ENCODE assay signal across 17 mouse cellular contexts in genomic region chr10:114949194-114949593, GRCm38 (mm10).
A peak's percentile ranks its signal among the peaks of the same experiment; 100 is the strongest.
DNase-seq lines count a peak whose midpoint lies in the region; ATAC-seq and TF ChIP-seq lines count a peak whose summit lies in the region.
"Had no signal": no experiment of that assay in that cellular context is flagged by ENCODE, and none has a peak within 500 bp of the region (broad histone marks: within the 10 kb centered on the region; RNA-seq: fewer than 3 reads in every experiment).

No protein-coding gene starts in this region.

- DNase-seq in testis, postnatal 14 days (ENCODE audit: low spot score): no peak
- peak; percentile 45 for DNase-seq in cerebellum, adult 11-12 months
- peak; percentile 75 for DNase-seq in cerebellum, adult 9-10 months
- no peak for DNase-seq in liver, embryonic 11.5 days (ENCODE audit: low spot score)
- DNase-seq in midbrain, embryonic 10.5 days (ENCODE audit: low spot score): no peak
- no peak for DNase-seq in heart, postnatal 36 days
- DNase-seq: adrenal gland, adult 2 months; adrenal gland, postnatal 25 days; gastrocnemius, postnatal 14 days; heart, adult 2 months; kidney, adult 8-10 months had no signal

- no peaks in the 10 kb centered on the region for H3K9me3 ChIP-seq in liver, embryonic 11.5 days (ENCODE audit: control insufficient read depth, low read length)
- H3K9me3 ChIP-seq in midbrain, embryonic 10.5 days (replicated peaks): no peaks in the 10 kb centered on the region
- H3K9me3 ChIP-seq: embryonic facial prominence, embryonic 13.5 days; forebrain, embryonic 13.5 days; heart, embryonic 12.5 days; hindbrain, embryonic 15.5 days had no signal

- intact Hi-C loops in heart, postnatal 36 days (cut with DNase I): no loop called here

- no peak for ATAC-seq in liver, embryonic 11.5 days (replicated peaks; ENCODE audit: low FRiP score)
- ATAC-seq: forebrain, embryonic 13.5 days; intestine, postnatal 0 days had no signal

- peak overlapping the region; percentile 13; the same call in 1 of the 2 replicates for H3K4me3 ChIP-seq in testis, adult 2 months (ENCODE audit: control insufficient read depth, low read depth, low read length)
- H3K4me3 ChIP-seq in liver, embryonic 11.5 days (ENCODE audit: low read depth, low read length): no peak overlapping the region
- H3K4me3 ChIP-seq in midbrain, embryonic 10.5 days: no peak overlapping the region
- H3K4me3 ChIP-seq: embryonic facial prominence, embryonic 13.5 days; forebrain, embryonic 13.5 days; heart, adult 2 months; heart, embryonic 12.5 days; hindbrain, embryonic 15.5 days had no signal

- H3K4me2 ChIP-seq in liver, embryonic 11.5 days: no peak overlapping the region
- H3K4me2 ChIP-seq: embryonic facial prominence, embryonic 13.5 days; forebrain, embryonic 13.5 days; heart, embryonic 12.5 days; hindbrain, embryonic 15.5 days had no signal

- H3K9ac ChIP-seq in liver, embryonic 11.5 days (ENCODE audit: low read depth, low read length): no peak overlapping the region
- H3K9ac ChIP-seq: embryonic facial prominence, embryonic 13.5 days; forebrain, embryonic 13.5 days; heart, embryonic 12.5 days; hindbrain, embryonic 15.5 days had no signal

- WGBS in liver, embryonic 11.5 days: 83% methylated on average over 6 of the region's 6 CpGs
- 91% methylated on average over 6 of the region's 6 CpGs for WGBS in midbrain, embryonic 10.5 days

- H3K4me1 ChIP-seq in testis, adult 2 months (ENCODE audit: control insufficient read depth, insufficient read depth, low read length): no peaks in the 10 kb centered on the region
- no peaks in the 10 kb centered on the region for H3K4me1 ChIP-seq in liver, embryonic 11.5 days (replicated peaks; ENCODE audit: control insufficient read depth, insufficient read depth, low read length)
- no peaks in the 10 kb centered on the region for H3K4me1 ChIP-seq in midbrain, embryonic 10.5 days
- H3K4me1 ChIP-seq: embryonic facial prominence, embryonic 13.5 days; forebrain, embryonic 13.5 days; heart, embryonic 12.5 days; hindbrain, embryonic 15.5 days had no signal

- no peak for TF ChIP-seq CTCF in testis, adult 2 months (IDR thresholded peaks at IDR 0.05; ENCODE audit: control insufficient read depth, insufficient read depth, insufficient replicate concordance, low read depth, low read length)

- no peak overlapping the region for H3K27ac ChIP-seq in testis, adult 2 months (ENCODE audit: control insufficient read depth, insufficient read depth, low read depth, low read length)
- no peak overlapping the region for H3K27ac ChIP-seq in liver, embryonic 11.5 days (ENCODE audit: low read depth, low read length)
- H3K27ac ChIP-seq in midbrain, embryonic 10.5 days (replicated peaks): no peak overlapping the region
- H3K27ac ChIP-seq: embryonic facial prominence, embryonic 13.5 days; forebrain, embryonic 13.5 days; heart, adult 2 months; hindbrain, embryonic 15.5 days had no signal

- H3K27me3 ChIP-seq in testis, adult 2 months (ENCODE audit: control insufficient read depth, insufficient read depth, low read length): no peaks in the 10 kb centered on the region
- H3K27me3 ChIP-seq in liver, embryonic 11.5 days (replicated peaks; ENCODE audit: control insufficient read depth, insufficient read depth, low read length): no peaks in the 10 kb centered on the region
- no peaks in the 10 kb centered on the region for H3K27me3 ChIP-seq in midbrain, embryonic 10.5 days (ENCODE audit: low read depth, poor library complexity, severe bottlenecking)
- H3K27me3 ChIP-seq: embryonic facial prominence, embryonic 13.5 days; forebrain, embryonic 13.5 days; heart, embryonic 12.5 days; hindbrain, embryonic 15.5 days had no signal

- no peak for TF ChIP-seq POLR2A in testis, adult 2 months (IDR thresholded peaks at IDR 0.05; ENCODE audit: control insufficient read depth, low read depth, low read length)

- no peaks in the 10 kb centered on the region for H3K36me3 ChIP-seq in testis, adult 2 months (ENCODE audit: control insufficient read depth, insufficient read depth, low read length)
- no peaks in the 10 kb centered on the region for H3K36me3 ChIP-seq in liver, embryonic 11.5 days (ENCODE audit: control insufficient read depth, insufficient read depth, low read length)
- no peaks in the 10 kb centered on the region for H3K36me3 ChIP-seq in midbrain, embryonic 10.5 days
- H3K36me3 ChIP-seq: embryonic facial prominence, embryonic 13.5 days; heart, embryonic 12.5 days; hindbrain, embryonic 15.5 days had no signal

Comparison
In these comparisons a context has a peak if more than half of its experiments do, and no peak if none do; other contexts are left out.
1. DNase-seq: peak in cerebellum, adult 11-12 months (single experiment) and cerebellum, adult 9-10 months (single experiment); none in testis, postnatal 14 days (single experiment), liver, embryonic 11.5 days (single experiment), midbrain, embryonic 10.5 days (single experiment) and heart, postnatal 36 days (0 of 2).